ENCODE assay signal across 14 mouse cellular contexts in genomic region chr6:55420869-55421361, GRCm38 (mm10). TPM values are rescaled to one million over a fixed set of nuclear protein-coding genes. Genes with fewer than 3 reads are reported as not detected.
DNase-seq lines count a peak whose midpoint lies in the region; ATAC-seq lines count a peak whose summit lies in the region.
"Had no signal": no experiment of that assay in that cellular context is flagged by ENCODE, and none has a peak within 500 bp of the region (broad histone marks: within the 10 kb centered on the region; RNA-seq: fewer than 3 reads in every experiment).

No protein-coding gene starts in this region.

- no peak overlapping the region for H3K9ac ChIP-seq in forebrain, embryonic 11.5 days (ENCODE audit: low read length)
- H3K9ac ChIP-seq in neural tube, embryonic 15.5 days (replicated peaks), result no peak overlapping the region
- H3K9ac ChIP-seq: liver, postnatal 0 days had no signal

- no peaks in the 10 kb centered on the region for H3K36me3 ChIP-seq in forebrain, embryonic 11.5 days (ENCODE audit: control insufficient read depth, insufficient read depth, low read length)
- H3K36me3 ChIP-seq in neural tube, embryonic 15.5 days, result no peaks in the 10 kb centered on the region

- no peaks in the 10 kb centered on the region for H3K27me3 ChIP-seq in forebrain, embryonic 11.5 days (ENCODE audit: control insufficient read depth, insufficient read depth, low read length)
- no peaks in the 10 kb centered on the region for H3K27me3 ChIP-seq in neural tube, embryonic 15.5 days (replicated peaks)

- peak; percentile 35 for DNase-seq in right cerebral cortex, postnatal 14 days
- DNase-seq in right cerebral cortex, adult 18-20 months, result no peak
- DNase-seq in forebrain, embryonic 11.5 days (ENCODE audit: low spot score), result peak; percentile 47
- peak; percentile 46 to 72 for DNase-seq in layer of hippocampus, postnatal 14 days (ENCODE audit: low spot score in 2 of 2)
- no peak for DNase-seq in left cerebral cortex, adult 11 months (ENCODE audit: low spot score)
- DNase-seq in adrenal gland, postnatal 14 days, result no peak
- no peak for DNase-seq in adrenal gland, adult 2 months
- DNase-seq: cerebellum, adult 9-11 months; heart, adult 18-20 months; liver, postnatal 0 days had no signal

- H3K4me2 ChIP-seq in forebrain, embryonic 11.5 days (ENCODE audit: low read depth, low read length, severe bottlenecking), result no peak overlapping the region
- H3K4me2 ChIP-seq in neural tube, embryonic 15.5 days, result no peak overlapping the region

- 10% methylated on average over 1 of the region's 1 CpGs for WGBS in forebrain, embryonic 11.5 days
- WGBS in neural tube, embryonic 15.5 days, result 0% methylated on average over 1 of the region's 1 CpGs

- peak; percentile 51; the same call in 1 of the 2 replicates for ATAC-seq in forebrain, embryonic 11.5 days (replicated peaks; ENCODE audit: low FRiP score)
- ATAC-seq in neural tube, embryonic 15.5 days (ENCODE audit: low FRiP score), result peak; percentile 76; the same call in 1 of the 2 replicates
- ATAC-seq: inflammation-experienced regulatory T-cells, adult 6 months; liver, postnatal 0 days had no signal

- H3K4me3 ChIP-seq in forebrain, embryonic 11.5 days (ENCODE audit: low read depth, low read length), result no peak overlapping the region
- no peak overlapping the region for H3K4me3 ChIP-seq in neural tube, embryonic 15.5 days (replicated peaks)
- H3K4me3 ChIP-seq: myocyte had no signal

- no peak overlapping the region for H3K27ac ChIP-seq in forebrain, embryonic 11.5 days (ENCODE audit: low read depth, low read length)
- peak overlapping the region; percentile 77 for H3K27ac ChIP-seq in neural tube, embryonic 15.5 days (replicated peaks)

- no peaks in the 10 kb centered on the region for H3K9me3 ChIP-seq in forebrain, embryonic 11.5 days (ENCODE audit: control insufficient read depth, low read length)
- no peaks in the 10 kb centered on the region for H3K9me3 ChIP-seq in neural tube, embryonic 15.5 days (replicated peaks)

- peaks cover 14% of the 10 kb centered on the region for H3K4me1 ChIP-seq in forebrain, embryonic 11.5 days (replicated peaks; ENCODE audit: control insufficient read depth, insufficient read depth, low read length)
- H3K4me1 ChIP-seq in neural tube, embryonic 15.5 days, result peaks cover 26% of the 10 kb centered on the region

RNA-seq across cellular contexts. Expression of gene Adcyap1r1, which starts 30.9 kb away (rescaled TPM):
- 7.9 and 8.9 TPM in 2 replicates for polyA plus RNA-seq in forebrain, embryonic 11.5 days (2014; fragmentation: Nextera tagmentation; extraction: Ambion mirVana)
- total RNA-seq in layer of hippocampus, postnatal 14 days (2021), result 100 to 1,000 TPM; 134 TPM
- polyA plus RNA-seq in neural tube, embryonic 15.5 days (2015; fragmentation: Nextera tagmentation; extraction: Ambion mirVana), result 51.1 and 55.5 TPM in 2 replicates
- total RNA-seq in adrenal gland, postnatal 14 days (2021), result 29.5 and 37.0 TPM in 2 replicates
- total RNA-seq in adrenal gland, adult 2 months (2021), result 10 to 100 TPM; 24.4 to 40.6 TPM
- 25.6 and 25.9 TPM in 2 replicates for polyA plus RNA-seq in adrenal gland, adult 2 months (2012; rRNA removed)
- polyA plus RNA-seq: inflammation-experienced regulatory T-cells, adult 6 months; liver, postnatal 0 days; myocyte had no signal

RNA-seq across cellular contexts. Expression of gene Ghrhr, which starts 44.8 kb away (rescaled TPM):
- not detected in 2 replicates for polyA plus RNA-seq in forebrain, embryonic 11.5 days (2014; fragmentation: Nextera tagmentation; extraction: Ambion mirVana)
- not detected for total RNA-seq in layer of hippocampus, postnatal 14 days (2021)
- not detected in 2 replicates for polyA plus RNA-seq in neural tube, embryonic 15.5 days (2015; fragmentation: Nextera tagmentation; extraction: Ambion mirVana)
- total RNA-seq in adrenal gland, postnatal 14 days (2021), result not detected in 2 replicates
- total RNA-seq in adrenal gland, adult 2 months (2021), result not detected
- polyA plus RNA-seq in adrenal gland, adult 2 months (2012; rRNA removed), result not detected in 2 replicates
- total RNA-seq: heart, adult 18-20 months; layer of hippocampus, postnatal 36 days had no signal
- polyA plus RNA-seq: inflammation-experienced regulatory T-cells, adult 6 months; myocyte had no signal

Comparison
In these comparisons a context has a peak if more than half of its experiments do, and no peak if none do; other contexts are left out.
1. DNase-seq: peak in right cerebral cortex, postnatal 14 days (single experiment), forebrain, embryonic 11.5 days (single experiment) and layer of hippocampus, postnatal 14 days (2 of 2); none in right cerebral cortex, adult 18-20 months (single experiment), left cerebral cortex, adult 11 months (single experiment), adrenal gland, postnatal 14 days (single experiment) and adrenal gland, adult 2 months (single experiment).